In genomic region chr5:125408842-125409241, GRCm38 (mm10) we compare ENCODE assay signal across 8 mouse cellular contexts. TPM values are rescaled to one million over a fixed set of nuclear protein-coding genes. Genes with fewer than 3 reads are reported as not detected.
DNase-seq lines count a peak whose midpoint lies in the region; ATAC-seq and TF ChIP-seq lines count a peak whose summit lies in the region.

No protein-coding gene starts in this region.

- peaks cover 11% of the 10 kb centered on the region for H3K36me3 ChIP-seq in embryonic facial prominence, embryonic 15.5 days
- peaks cover 4% of the 10 kb centered on the region for H3K36me3 ChIP-seq in heart, embryonic 12.5 days
- H3K36me3 ChIP-seq in kidney, embryonic 15.5 days: peaks cover 11% of the 10 kb centered on the region
- H3K36me3 ChIP-seq in midbrain, postnatal 0 days (ENCODE audit: insufficient read depth, low read length): peaks cover 9% of the 10 kb centered on the region
- H3K36me3 ChIP-seq in splenic B cell, adult 2 months (ENCODE audit: control insufficient read depth, insufficient read depth, low read length, poor library complexity, severe bottlenecking): no peaks in the 10 kb centered on the region

- peak overlapping the region; percentile 41 for H3K4me3 ChIP-seq in embryonic facial prominence, embryonic 15.5 days (replicated peaks)
- H3K4me3 ChIP-seq in heart, embryonic 12.5 days: peak overlapping the region; percentile 44
- H3K4me3 ChIP-seq in kidney, embryonic 15.5 days (replicated peaks): peak overlapping the region; percentile 47
- H3K4me3 ChIP-seq in midbrain, postnatal 0 days (ENCODE audit: low read depth, low read length): peak overlapping the region; percentile 27

- no peaks in the 10 kb centered on the region for H3K27me3 ChIP-seq in embryonic facial prominence, embryonic 15.5 days
- H3K27me3 ChIP-seq in heart, embryonic 12.5 days (replicated peaks): no peaks in the 10 kb centered on the region
- H3K27me3 ChIP-seq in kidney, embryonic 15.5 days: no peaks in the 10 kb centered on the region
- H3K27me3 ChIP-seq in midbrain, postnatal 0 days (ENCODE audit: insufficient read depth, low read length): no peaks in the 10 kb centered on the region
- H3K27me3 ChIP-seq in splenic B cell, adult 2 months (ENCODE audit: control insufficient read depth, insufficient read depth, low read length, poor library complexity, severe bottlenecking): no peaks in the 10 kb centered on the region

- WGBS in embryonic facial prominence, embryonic 15.5 days: under 1% methylated on average over 13 of the region's 13 CpGs
- WGBS in heart, embryonic 12.5 days: 2% methylated on average over 13 of the region's 13 CpGs
- WGBS in kidney, embryonic 15.5 days: 1% methylated on average over 13 of the region's 13 CpGs
- 1% methylated on average over 13 of the region's 13 CpGs for WGBS in midbrain, postnatal 0 days

- H3K9me3 ChIP-seq in embryonic facial prominence, embryonic 15.5 days (replicated peaks): no peaks in the 10 kb centered on the region
- H3K9me3 ChIP-seq in heart, embryonic 12.5 days (replicated peaks): no peaks in the 10 kb centered on the region
- H3K9me3 ChIP-seq in kidney, embryonic 15.5 days (replicated peaks): no peaks in the 10 kb centered on the region
- no peaks in the 10 kb centered on the region for H3K9me3 ChIP-seq in midbrain, postnatal 0 days (ENCODE audit: low read length)

- ATAC-seq in embryonic facial prominence, embryonic 15.5 days (ENCODE audit: insufficient number of reproducible peaks, low FRiP score, low TSS enrichment, low read depth): peak; percentile 43
- peak; percentile 65 for ATAC-seq in heart, embryonic 12.5 days (ENCODE audit: insufficient number of reproducible peaks, low FRiP score)
- peak; percentile 62 for ATAC-seq in kidney, embryonic 15.5 days (replicated peaks; ENCODE audit: low FRiP score)
- ATAC-seq in midbrain, postnatal 0 days (ENCODE audit: low FRiP score): no peak

- peak overlapping the region; percentile 46 for H3K4me2 ChIP-seq in embryonic facial prominence, embryonic 15.5 days (replicated peaks)
- H3K4me2 ChIP-seq in heart, embryonic 12.5 days: peak overlapping the region; percentile 58
- H3K4me2 ChIP-seq in kidney, embryonic 15.5 days: peak overlapping the region; percentile 60
- peak overlapping the region; percentile 32 for H3K4me2 ChIP-seq in midbrain, postnatal 0 days (ENCODE audit: low read depth, low read length, poor library complexity, severe bottlenecking)

- no peak for TF ChIP-seq CTCF in midbrain, postnatal 0 days (IDR thresholded peaks at IDR 0.05)

- H3K27ac ChIP-seq in embryonic facial prominence, embryonic 15.5 days (replicated peaks): peak overlapping the region; percentile 65
- no peak overlapping the region for H3K27ac ChIP-seq in heart, embryonic 12.5 days (ENCODE audit: poor library complexity, severe bottlenecking)
- H3K27ac ChIP-seq in kidney, embryonic 15.5 days: peak overlapping the region; percentile 74
- 0 out of 2 replicates have a peak overlapping the region, but pooled peaks have one; percentile 55 for H3K27ac ChIP-seq in midbrain, postnatal 0 days (ENCODE audit: low read depth, low read length)

- DNase-seq in B cell, adult 2 months: peak; percentile 89 to 93
- peak; percentile 90 for DNase-seq in adrenal gland, postnatal 14 days
- DNase-seq in liver: peak; percentile 91
- DNase-seq in midbrain, postnatal 0 days (ENCODE audit: low spot score): peak; percentile 89
- DNase-seq in splenic B cell, adult 2 months (ENCODE audit: low read depth, low spot score): peak; percentile 84

- no peak overlapping the region for H3K9ac ChIP-seq in embryonic facial prominence, embryonic 15.5 days
- no peak overlapping the region for H3K9ac ChIP-seq in heart, embryonic 12.5 days
- H3K9ac ChIP-seq in kidney, embryonic 15.5 days: no peak overlapping the region
- no peak overlapping the region for H3K9ac ChIP-seq in midbrain, postnatal 0 days (replicated peaks; ENCODE audit: low read length, poor library complexity, severe bottlenecking)

- peaks cover 24% of the 10 kb centered on the region for H3K4me1 ChIP-seq in embryonic facial prominence, embryonic 15.5 days
- peaks cover 23% of the 10 kb centered on the region for H3K4me1 ChIP-seq in heart, embryonic 12.5 days (replicated peaks)
- H3K4me1 ChIP-seq in kidney, embryonic 15.5 days: peaks cover 36% of the 10 kb centered on the region
- H3K4me1 ChIP-seq in midbrain, postnatal 0 days (ENCODE audit: insufficient read depth, low read length): peaks cover 8% of the 10 kb centered on the region; the same call in 1 of the 2 replicates

RNA-seq across cellular contexts. Expression of gene Ubc, which starts 18.8 kb away (rescaled TPM):
- total RNA-seq in adrenal gland, postnatal 14 days (2021): 1,142 and 1,189 TPM in 2 replicates
- 1,092 and 1,100 TPM in 2 replicates for polyA plus RNA-seq in embryonic facial prominence, embryonic 15.5 days (2015; fragmentation: Nextera tagmentation; extraction: Ambion mirVana)
- polyA plus RNA-seq in heart, embryonic 12.5 days (2016; fragmentation: Nextera tagmentation; extraction: Ambion mirVana): 840 and 852 TPM in 2 replicates
- 1,049 and 1,140 TPM in 2 replicates for polyA plus RNA-seq in kidney, embryonic 15.5 days (2015; fragmentation: Nextera tagmentation; extraction: Ambion mirVana)
- total RNA-seq in midbrain, postnatal 0 days (2014; rRNA removed): 915 and 958 TPM in 2 replicates
- 1,268 and 1,306 TPM in 2 replicates for polyA plus RNA-seq in midbrain, postnatal 0 days (2015; fragmentation: Nextera tagmentation; extraction: Ambion mirVana)

RNA-seq across cellular contexts. Expression of gene Gm10382, which starts 19.7 kb away (rescaled TPM):
- 0.26 and 0.49 TPM in 2 replicates for total RNA-seq in adrenal gland, postnatal 14 days (2021)
- 0.32 and 0.48 TPM in 2 replicates for polyA plus RNA-seq in embryonic facial prominence, embryonic 15.5 days (2015; fragmentation: Nextera tagmentation; extraction: Ambion mirVana)
- 0.28 and 0.67 TPM in 2 replicates for polyA plus RNA-seq in heart, embryonic 12.5 days (2016; fragmentation: Nextera tagmentation; extraction: Ambion mirVana)
- polyA plus RNA-seq in kidney, embryonic 15.5 days (2015; fragmentation: Nextera tagmentation; extraction: Ambion mirVana): 0.31 and 0.49 TPM in 2 replicates
- total RNA-seq in midbrain, postnatal 0 days (2014; rRNA removed): not detected in 2 replicates
- polyA plus RNA-seq in midbrain, postnatal 0 days (2015; fragmentation: Nextera tagmentation; extraction: Ambion mirVana): 0.67 and 0.83 TPM in 2 replicates

RNA-seq across cellular contexts. Expression of gene Dhx37, which starts 25.1 kb away (rescaled TPM):
- total RNA-seq in adrenal gland, postnatal 14 days (2021): 14.6 and 15.7 TPM in 2 replicates
- 11.3 and 12.7 TPM in 2 replicates for polyA plus RNA-seq in embryonic facial prominence, embryonic 15.5 days (2015; fragmentation: Nextera tagmentation; extraction: Ambion mirVana)
- 11.0 and 11.4 TPM in 2 replicates for polyA plus RNA-seq in heart, embryonic 12.5 days (2016; fragmentation: Nextera tagmentation; extraction: Ambion mirVana)
- polyA plus RNA-seq in kidney, embryonic 15.5 days (2015; fragmentation: Nextera tagmentation; extraction: Ambion mirVana): 13.3 and 15.6 TPM in 2 replicates
- total RNA-seq in midbrain, postnatal 0 days (2014; rRNA removed): 17.8 and 32.9 TPM in 2 replicates
- 10.9 TPM in 2 replicates for polyA plus RNA-seq in midbrain, postnatal 0 days (2015; fragmentation: Nextera tagmentation; extraction: Ambion mirVana)

RNA-seq across cellular contexts. Expression of gene Bri3bp, which starts 32.5 kb away (rescaled TPM):
- total RNA-seq in adrenal gland, postnatal 14 days (2021): 24.0 and 27.9 TPM in 2 replicates
- 34.1 and 37.6 TPM in 2 replicates for polyA plus RNA-seq in embryonic facial prominence, embryonic 15.5 days (2015; fragmentation: Nextera tagmentation; extraction: Ambion mirVana)
- 41.8 and 49.3 TPM in 2 replicates for polyA plus RNA-seq in heart, embryonic 12.5 days (2016; fragmentation: Nextera tagmentation; extraction: Ambion mirVana)
- polyA plus RNA-seq in kidney, embryonic 15.5 days (2015; fragmentation: Nextera tagmentation; extraction: Ambion mirVana): 41.5 and 42.0 TPM in 2 replicates
- total RNA-seq in midbrain, postnatal 0 days (2014; rRNA removed): 89.5 and 96.0 TPM in 2 replicates
- polyA plus RNA-seq in midbrain, postnatal 0 days (2015; fragmentation: Nextera tagmentation; extraction: Ambion mirVana): 42.3 and 43.9 TPM in 2 replicates
